Mouse (Mus musculus) thymus, adult 2 months (tissue): ENCODE data around the gene Smarcc2. TPM values are rescaled to one million over a fixed set of nuclear protein-coding genes. Genes with fewer than 3 reads are reported as not detected.

Source experiments
- DNase-seq: peaks from one replicate; pipeline ENCODE4 v3.0.0; 2021
- H3K27ac ChIP-seq: fragments of 200-500 bp; 2 replicates; pipeline ENCODE4 v1.5.1; 2012; ENCODE audit warnings: low read length, control low read depth; ENCODE audit not compliant: control insufficient read depth, insufficient read depth
- H3K27me3 ChIP-seq: fragments of 200-500 bp; 2 replicates; pipeline ENCODE4 v1.6.1; 2012; ENCODE audit warnings: mild to moderate bottlenecking, low read length, moderate library complexity, mixed read lengths; ENCODE audit not compliant: control insufficient read depth, insufficient read depth
- H3K36me3 ChIP-seq: fragments of 200-500 bp; 2 replicates; pipeline ENCODE4 v1.6.1; 2012; ENCODE audit warnings: mild to moderate bottlenecking, low read length, moderate library complexity; ENCODE audit not compliant: control insufficient read depth, insufficient read depth
- H3K4me1 ChIP-seq: fragments of 200-500 bp; replicated peaks from 2 replicates; pipeline ENCODE4 v1.6.1; 2012; ENCODE audit warnings: low read length; ENCODE audit not compliant: control insufficient read depth, insufficient read depth
- H3K4me3 ChIP-seq: fragments of 200-500 bp; 2 replicates; pipeline ENCODE4 v1.5.1; 2012; ENCODE audit warnings: mild to moderate bottlenecking, low read length, control low read depth, moderate library complexity; ENCODE audit not compliant: control insufficient read depth, insufficient read depth
- CTCF ChIP-seq: fragments of 200-500 bp; IDR thresholded peaks from 2 replicates; pipeline ENCODE4 v1.5.1; 2012; ENCODE audit warnings: mild to moderate bottlenecking, control low read depth, low read length, moderate library complexity, borderline replicate concordance; ENCODE audit not compliant: control insufficient read depth, poor library complexity, insufficient read depth; ENCODE audit errors: extremely low read depth
- POLR2A ChIP-seq: fragments of 200-500 bp; IDR thresholded peaks from 2 replicates; pipeline ENCODE4 v1.6.1; 2012; ENCODE audit warnings: mild to moderate bottlenecking, low read length, control low read depth, moderate library complexity; ENCODE audit not compliant: control insufficient read depth, poor library complexity, insufficient read depth; ENCODE audit errors: extremely low read depth
- WGBS: fragments of 180-500 bp; shearing (Covaris S2); methylation state at CpG from one replicate; pipeline ENCODE4 v1.1.7; 2018; 5-methylcytosine and 5-hydroxymethylcytosine counted together
- polyA plus RNA-seq: library from polyadenylated mRNA; depleted of rRNA; stranded (reverse); fragments of >200 nt; gene quantifications from 2 replicates; pipeline ENCODE4 v1.2.3, GENCODE M21; 2012

Gene Smarcc2
- polyA plus RNA-seq, 1 experiment, result 176 TPM

DNA sequence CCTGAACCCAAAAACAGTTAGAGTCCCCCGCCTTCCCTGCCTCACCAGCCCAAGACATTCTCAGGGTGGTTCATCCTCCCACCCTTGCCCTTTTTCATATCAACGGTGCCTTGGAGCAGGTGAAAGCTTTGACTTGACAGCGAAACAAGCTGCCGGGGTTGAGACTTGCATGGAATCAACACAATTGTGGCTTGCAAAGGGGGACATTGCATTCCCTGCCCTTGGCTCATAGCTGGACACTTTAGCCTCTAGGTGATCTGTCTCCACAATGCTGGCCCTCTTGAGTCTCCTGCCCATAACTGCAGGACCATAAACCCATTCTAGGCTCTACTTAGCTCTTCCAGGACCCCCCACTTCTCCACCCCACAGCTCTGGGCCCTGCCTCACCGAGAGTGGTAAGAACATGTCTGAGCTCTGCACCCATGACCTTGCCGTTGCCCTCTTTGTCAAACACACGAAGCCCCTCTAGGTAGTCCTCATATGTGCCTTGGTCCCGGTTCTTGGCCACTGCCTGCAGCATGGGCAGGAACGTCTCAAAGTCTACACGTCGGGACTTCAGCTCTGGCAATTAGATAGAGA, 35.7 kb downstream of the Smarcc2 start:
- 29% methylated on average over 11 of the region's 11 CpGs for WGBS
- TF ChIP-seq POLR2A (no peak), CTCF (no peak)
- DNase-seq, result no peak

DNA sequence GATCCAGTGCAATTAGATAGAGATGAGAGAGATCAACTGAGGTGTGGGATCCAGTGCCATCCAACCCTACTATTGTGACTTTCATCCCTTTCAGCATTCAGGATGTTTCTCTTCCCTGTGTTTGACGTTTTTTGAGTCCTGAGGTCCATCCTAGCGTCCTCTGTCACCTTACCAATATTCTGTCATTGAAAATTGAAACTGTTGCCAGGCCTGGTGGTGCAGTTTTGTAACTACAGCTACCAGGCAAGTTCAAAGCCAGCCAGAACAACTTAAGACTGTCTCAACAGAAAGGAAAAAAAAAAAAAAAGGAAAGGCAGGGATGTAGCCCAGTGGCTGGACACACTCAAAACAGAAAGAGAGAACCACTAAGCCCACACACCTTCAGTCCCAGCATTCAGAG, 36.2 kb downstream of the Smarcc2 start:
- H3K27ac ChIP-seq, result no peak overlapping the region
- 41% methylated on average over 2 of the region's 2 CpGs for WGBS

More for the DNA sequence above, 35.7 kb downstream of the Smarcc2 start:
- peaks cover 35% of the 10 kb centered on the region for H3K4me1 ChIP-seq
- H3K27me3 ChIP-seq, result no peaks in the 10 kb centered on the region
- H3K4me3 ChIP-seq, result peak overlapping the region; percentile 66
- peak overlapping the region; percentile 61 for H3K27ac ChIP-seq
- H3K36me3 ChIP-seq, result peaks cover 18% of the 10 kb centered on the region

GRCm38 (mm10) chr10:128495903-128496302, 36.9 kb downstream of the Smarcc2 start:
- TF ChIP-seq CTCF (no peak), POLR2A (no peak)
- WGBS, result 47% methylated on average over 4 of the region's 4 CpGs
- Histone ChIP-seq H3K4me1 (peaks cover 35% of the 10 kb centered on the region), H3K27ac (no peak overlapping the region), H3K4me3 (no peak overlapping the region), H3K36me3 (peaks cover 6% of the 10 kb centered on the region), H3K27me3 (no peaks in the 10 kb centered on the region)
- DNase-seq, result no peak

More for the DNA sequence above, 36.2 kb downstream of the Smarcc2 start:
- DNase-seq, result no peak
- no peaks in the 10 kb centered on the region for H3K27me3 ChIP-seq
- no peak for TF ChIP-seq POLR2A
- no peak for TF ChIP-seq CTCF
- peaks cover 13% of the 10 kb centered on the region for H3K36me3 ChIP-seq
- H3K4me3 ChIP-seq, result no peak overlapping the region
- H3K4me1 ChIP-seq, result peaks cover 35% of the 10 kb centered on the region

GRCm38 (mm10) chr10:128496509-128497077, 37.5 kb downstream of the Smarcc2 start:
- no peak overlapping the region for H3K27ac ChIP-seq
- peaks cover 31% of the 10 kb centered on the region for H3K4me1 ChIP-seq
- DNase-seq, result no peak
- 91% methylated on average over 6 of the region's 6 CpGs for WGBS
- H3K36me3 ChIP-seq, result no peaks in the 10 kb centered on the region; the same call in 1 of the 2 replicates
- no peaks in the 10 kb centered on the region for H3K27me3 ChIP-seq
- no peak overlapping the region for H3K4me3 ChIP-seq
- TF ChIP-seq POLR2A, result no peak

- Histone ChIP-seq H3K36me3 (no peaks in the 10 kb centered on the region), H3K4me1 (peaks cover 24% of the 10 kb centered on the region), H3K27me3 (no peaks in the 10 kb centered on the region), H3K27ac (no peak overlapping the region), H3K4me3 (no peak overlapping the region)
- 93% methylated on average over 6 of the region's 6 CpGs for WGBS
- DNase-seq, result no peak
- TF ChIP-seq POLR2A, result no peak
- no peak for TF ChIP-seq CTCF
Observed at GRCm38 (mm10) chr10:128497134-128497737, 38.2 kb downstream of the Smarcc2 start.

- peak within 1 kb of the TSS; percentile 93 for H3K27ac ChIP-seq
- peak; percentile 95 for DNase-seq
- WGBS, result under 1% methylated on average over 27 of the region's 27 CpGs
- no peaks in the 10 kb centered on the region for H3K27me3 ChIP-seq
- TF ChIP-seq POLR2A, result peak; percentile 46; the same call in 1 of the 2 replicates
- 0 out of 2 replicates have a peak, but pooled peaks have one; percentile 43 for TF ChIP-seq CTCF
- H3K4me3 ChIP-seq, result peak within 1 kb of the TSS; percentile 57
- H3K4me1 ChIP-seq, result peaks cover 19% of the 10 kb centered on the region
- H3K36me3 ChIP-seq, result no peaks in the 10 kb centered on the region
Observed at GRCm38 (mm10) chr10:128498590-128498989, 39.5 kb downstream of the Smarcc2 start, which contains the start of gene Myl6b. Gene Myl6b (minus strand): TSS chr10:128498685.
